Comparison of ENCODE assay signal across 20 mouse cellular contexts in genomic region chr19:16580501-16580900, GRCm38 (mm10).
DNase-seq lines count a peak whose midpoint lies in the region; ATAC-seq lines count a peak whose summit lies in the region.
"Had no signal": no experiment of that assay in that cellular context is flagged by ENCODE, and none has a peak within 500 bp of the region (broad histone marks: within the 10 kb centered on the region; RNA-seq: fewer than 3 reads in every experiment).

No protein-coding gene starts in this region.

- H3K4me1 ChIP-seq in heart, embryonic 11.5 days (ENCODE audit: control insufficient read depth, insufficient read depth, low read length): no peaks in the 10 kb centered on the region
- H3K4me1 ChIP-seq: forebrain, embryonic 12.5 days had no signal

- H3K4me2 ChIP-seq in heart, embryonic 11.5 days: no peak overlapping the region
- H3K4me2 ChIP-seq: embryonic facial prominence, embryonic 13.5 days; embryonic facial prominence, embryonic 15.5 days; forebrain, embryonic 12.5 days had no signal

- no peak for ATAC-seq in heart, embryonic 11.5 days (replicated peaks; ENCODE audit: insufficient number of reproducible peaks, low FRiP score, low TSS enrichment)
- ATAC-seq: forebrain, embryonic 14.5 days; forebrain, embryonic 16.5 days had no signal

- no peaks in the 10 kb centered on the region for H3K27me3 ChIP-seq in heart, embryonic 11.5 days (ENCODE audit: control insufficient read depth, insufficient read depth, low read length)
- H3K27me3 ChIP-seq: embryonic facial prominence, embryonic 13.5 days; embryonic facial prominence, embryonic 15.5 days; forebrain, embryonic 12.5 days had no signal

- 80% methylated on average over 8 of the region's 8 CpGs for WGBS in heart, embryonic 11.5 days (ENCODE audit: insufficient replicate concordance)

- H3K36me3 ChIP-seq in heart, embryonic 11.5 days (ENCODE audit: control insufficient read depth, insufficient read depth, low read length): no peaks in the 10 kb centered on the region
- H3K36me3 ChIP-seq: embryonic facial prominence, embryonic 13.5 days; embryonic facial prominence, embryonic 15.5 days; forebrain, embryonic 10.5 days; forebrain, embryonic 12.5 days had no signal

- H3K9me3 ChIP-seq in heart, embryonic 11.5 days (replicated peaks; ENCODE audit: control insufficient read depth, low read length): no peaks in the 10 kb centered on the region; the same call in 1 of the 2 replicates
- H3K9me3 ChIP-seq: embryonic facial prominence, embryonic 13.5 days; embryonic facial prominence, embryonic 15.5 days; forebrain, embryonic 10.5 days; forebrain, embryonic 12.5 days had no signal

- H3K4me3 ChIP-seq in heart, embryonic 11.5 days (ENCODE audit: low read depth, low read length): no peak overlapping the region
- H3K4me3 ChIP-seq: embryonic facial prominence, embryonic 13.5 days; embryonic facial prominence, embryonic 15.5 days; erythroblast, embryonic 14.5 days; forebrain, embryonic 10.5 days; forebrain, embryonic 12.5 days had no signal

- no peak overlapping the region for H3K27ac ChIP-seq in heart, embryonic 11.5 days (ENCODE audit: low read depth, low read length)
- H3K27ac ChIP-seq: embryonic facial prominence, embryonic 13.5 days; embryonic facial prominence, embryonic 15.5 days; forebrain, embryonic 10.5 days; forebrain, embryonic 12.5 days had no signal

- DNase-seq in adrenal gland, adult 2 months: peak; percentile 58
- no peak for DNase-seq in adrenal gland, postnatal 4 days (ENCODE audit: low spot score in 2 of 2)
- peak; percentile 61 for DNase-seq in heart, adult 11 months
- DNase-seq in adrenal gland, postnatal 14 days: peak; percentile 48
- no peak for DNase-seq in spleen, postnatal 36 days (ENCODE audit: low spot score in 2 of 2)
- DNase-seq: cerebellum, adult 11 months; cerebellum, adult 18-20 months; cerebellum, adult 8-10 months; cerebellum, adult 9-11 months; cerebellum, postnatal 14 days; cerebellum, postnatal 36 days; embryo, embryonic 11 days had no signal

- no peak overlapping the region for H3K9ac ChIP-seq in heart, embryonic 11.5 days (ENCODE audit: low read depth, low read length)
- H3K9ac ChIP-seq: embryonic facial prominence, embryonic 13.5 days; embryonic facial prominence, embryonic 15.5 days; forebrain, embryonic 12.5 days had no signal

Comparison
In these comparisons a context has a peak if more than half of its experiments do, and no peak if none do; other contexts are left out.
1. DNase-seq: peak in adrenal gland, adult 2 months (single experiment), heart, adult 11 months (single experiment) and adrenal gland, postnatal 14 days (single experiment); none in adrenal gland, postnatal 4 days (0 of 2) and spleen, postnatal 36 days (0 of 2).